Mouse (Mus musculus): ENCODE measurements around the gene 4930524B15Rik.

GRCm38 (mm10) chr11:31974132-31974531 is 8.7 kb downstream of the 4930524B15Rik start:
- TF ChIP-seq TAL1 (IDR thresholded peaks at IDR 0.05; ENCODE audit: low read length): no peak
- TF ChIP-seq GATA1 (IDR thresholded peaks at IDR 0.05; ENCODE audit: low read length): no peak
